Mouse (Mus musculus) small intestine, adult 2 months (tissue): ENCODE measurements around the gene Nfam1. TPM values are rescaled to one million over a fixed set of nuclear protein-coding genes. Genes with fewer than 3 reads are reported as not detected.

ENCODE experiments used
- H3K27ac ChIP-seq: fragments of 200-500 bp; 2 replicates; pipeline ENCODE4 v1.5.1; 2012; ENCODE audit warnings: low read depth, low read length, control low read depth, inconsistent platforms; ENCODE audit not compliant: insufficient read depth
- H3K27me3 ChIP-seq: fragments of 200-500 bp; 2 replicates; pipeline ENCODE4 v1.6.1; 2012; ENCODE audit warnings: mild to moderate bottlenecking, moderate library complexity, low read length, inconsistent platforms; ENCODE audit not compliant: control insufficient read depth, insufficient read depth
- H3K36me3 ChIP-seq: fragments of 200-500 bp; 2 replicates; pipeline ENCODE4 v1.6.1; 2012; ENCODE audit warnings: mild to moderate bottlenecking, low read length, control low read depth, inconsistent platforms; ENCODE audit not compliant: control insufficient read depth, insufficient read depth
- H3K4me1 ChIP-seq: fragments of 200-500 bp; 2 replicates; pipeline ENCODE4 v1.6.1; 2012; ENCODE audit warnings: low read length, inconsistent platforms, mixed read lengths; ENCODE audit not compliant: control insufficient read depth, insufficient read depth, insufficient read length
- H3K4me3 ChIP-seq: fragments of 200-500 bp; 2 replicates; pipeline ENCODE4 v1.5.1; 2012; ENCODE audit warnings: low read depth, mild to moderate bottlenecking, control low read depth, inconsistent platforms, low read length, moderate library complexity
- CTCF ChIP-seq: fragments of 200-500 bp; IDR thresholded peaks from 2 replicates; pipeline ENCODE4 v1.5.1; 2012; ENCODE audit warnings: low read depth, mild to moderate bottlenecking, control low read depth, inconsistent platforms, low read length, moderate library complexity, mixed read lengths; ENCODE audit not compliant: insufficient replicate concordance, insufficient read length; ENCODE audit errors: extremely low read depth
- POLR2A ChIP-seq: fragments of 200-500 bp; IDR thresholded peaks from 2 replicates; pipeline ENCODE4 v1.6.1; 2012; ENCODE audit warnings: low read depth, mild to moderate bottlenecking, control low read depth, inconsistent platforms, low read length, moderate library complexity
- WGBS: fragments of 180-500 bp; shearing (Covaris S2); methylation state at CpG from one replicate; pipeline ENCODE4 v1.1.7; 2018; 5-methylcytosine and 5-hydroxymethylcytosine counted together
- polyA plus RNA-seq: library from polyadenylated mRNA; depleted of rRNA; stranded (reverse); fragments of >200 nt; gene quantifications from 2 replicates; pipeline ENCODE4 v1.2.3, GENCODE M21; 2012

Nfam1 gene
- polyA plus RNA-seq, 1 experiment = 2.1 TPM

GRCm38 (mm10) chr15:82956310-82956709 is 76.8 kb downstream of the Nfam1 start:
- H3K4me1 ChIP-seq = 0 out of 2 replicates have a peak, but pooled peaks cover 2% of the 10 kb centered on the region
- no peak overlapping the region for H3K27ac ChIP-seq
- H3K4me3 ChIP-seq = no peak overlapping the region
- H3K27me3 ChIP-seq = peaks cover 17% of the 10 kb centered on the region; the same call in 1 of the 2 replicates
- no peaks in the 10 kb centered on the region for H3K36me3 ChIP-seq
- WGBS = 93% methylated on average over 3 of the region's 3 CpGs
- TF ChIP-seq POLR2A = no peak
- no peak for TF ChIP-seq CTCF

GRCm38 (mm10) chr15:82955286-82955685 is 77.8 kb downstream of the Nfam1 start:
- Histone ChIP-seq H3K27ac (no peak overlapping the region), H3K4me1 (0 out of 2 replicates have a peak, but pooled peaks cover 2% of the 10 kb centered on the region), H3K27me3 (peaks cover 8% of the 10 kb centered on the region; the same call in 1 of the 2 replicates), H3K4me3 (no peak overlapping the region), H3K36me3 (no peaks in the 10 kb centered on the region)
- no peak for TF ChIP-seq CTCF
- 47% methylated on average over 8 of the region's 8 CpGs for WGBS

- Histone ChIP-seq H3K27ac (no peak overlapping the region), H3K36me3 (no peaks in the 10 kb centered on the region), H3K27me3 (peaks cover 6% of the 10 kb centered on the region; the same call in 1 of the 2 replicates), H3K4me3 (no peak overlapping the region), H3K4me1 (peaks cover 2% of the 10 kb centered on the region; the same call in 1 of the 2 replicates)
- WGBS = 64% methylated on average over 5 of the region's 5 CpGs
- TF ChIP-seq POLR2A (no peak), CTCF (no peak)
These were observed 79.1 kb downstream of the Nfam1 start for GRCm38 (mm10) chr15:82954034-82954433.

GRCm38 (mm10) chr15:82953096-82953495 is 80.0 kb downstream of the Nfam1 start:
- Histone ChIP-seq H3K36me3 (no peaks in the 10 kb centered on the region), H3K4me3 (no peak overlapping the region), H3K27ac (no peak overlapping the region), H3K27me3 (peaks cover 4% of the 10 kb centered on the region; the same call in 1 of the 2 replicates), H3K4me1 (no peaks in the 10 kb centered on the region; the same call in 1 of the 2 replicates)
- TF ChIP-seq CTCF = no peak
- TF ChIP-seq POLR2A = no peak
- 62% methylated on average over 4 of the region's 4 CpGs for WGBS

- 20% methylated on average over 20 of the region's 20 CpGs for WGBS
- H3K27me3 ChIP-seq = peaks cover 4% of the 10 kb centered on the region; the same call in 1 of the 2 replicates
- no peaks in the 10 kb centered on the region for H3K36me3 ChIP-seq
- TF ChIP-seq CTCF = no peak
- no peak for TF ChIP-seq POLR2A
- H3K4me1 ChIP-seq = no peaks in the 10 kb centered on the region; the same call in 1 of the 2 replicates
- H3K4me3 ChIP-seq = no peak overlapping the region
- H3K27ac ChIP-seq = no peak overlapping the region
These were observed 80.8 kb downstream of the Nfam1 start for GRCm38 (mm10) chr15:82952292-82952705.

GRCm38 (mm10) chr15:82950246-82950645 is 82.9 kb downstream of the Nfam1 start:
- TF ChIP-seq POLR2A = no peak
- TF ChIP-seq CTCF = no peak
- no peak overlapping the region for H3K4me3 ChIP-seq
- 91% methylated on average over 8 of the region's 8 CpGs for WGBS
- no peak overlapping the region for H3K27ac ChIP-seq
- peaks cover 4% of the 10 kb centered on the region; the same call in 1 of the 2 replicates for H3K27me3 ChIP-seq
- H3K4me1 ChIP-seq = no peaks in the 10 kb centered on the region; the same call in 1 of the 2 replicates
- H3K36me3 ChIP-seq = no peaks in the 10 kb centered on the region

- WGBS = 43% methylated on average over 5 of the region's 5 CpGs
- Histone ChIP-seq H3K27me3 (peaks cover 2% of the 10 kb centered on the region; the same call in 1 of the 2 replicates), H3K4me3 (no peak overlapping the region), H3K27ac (no peak overlapping the region), H3K4me1 (no peaks in the 10 kb centered on the region; the same call in 1 of the 2 replicates), H3K36me3 (no peaks in the 10 kb centered on the region)
- TF ChIP-seq POLR2A = no peak
- TF ChIP-seq CTCF = no peak
These were observed 85.7 kb downstream of the Nfam1 start for GRCm38 (mm10) chr15:82947431-82947830.
